Mouse (Mus musculus): ENCODE data around the gene Gse1. TPM values are rescaled to one million over a fixed set of nuclear protein-coding genes. Genes with fewer than 3 reads are reported as not detected.

Gse1 gene
- polyA plus RNA-seq, 1 experiment = 70.4 TPM

DNA sequence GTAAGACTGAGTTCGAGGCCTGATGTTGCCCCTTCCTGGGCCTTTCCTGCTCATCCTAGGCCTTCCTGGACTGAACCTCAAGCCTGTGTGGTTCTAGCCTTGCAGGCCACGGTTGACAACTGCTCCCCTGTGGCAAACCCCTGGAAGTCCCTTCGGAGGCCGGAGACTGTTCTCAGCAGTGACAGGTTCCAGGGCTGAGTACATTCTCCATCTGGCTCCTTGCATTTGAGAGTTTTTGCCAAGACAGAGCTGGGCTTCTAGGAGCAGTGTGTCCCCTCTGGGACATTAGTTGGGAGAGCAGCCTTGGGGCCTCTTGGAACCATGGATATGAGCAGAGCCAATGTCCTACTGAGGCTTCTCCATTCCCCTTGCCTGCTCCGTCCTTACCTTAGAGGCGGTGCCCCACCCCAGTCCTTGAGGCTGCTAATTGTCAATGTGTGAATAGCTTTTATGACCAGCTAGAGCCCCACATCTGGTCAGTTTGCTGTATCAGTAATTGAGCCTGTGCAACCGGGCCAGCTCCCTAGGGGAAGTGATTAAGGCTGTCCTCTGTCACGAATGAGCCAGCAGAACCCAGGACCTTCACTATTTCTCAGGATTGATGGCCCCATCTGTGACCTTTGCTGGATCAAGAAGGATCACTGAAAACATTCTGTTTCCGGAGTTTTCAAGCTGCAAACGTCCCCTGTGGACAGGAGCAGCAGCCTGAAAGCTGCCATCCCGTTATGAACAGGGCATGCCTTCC is 289.6 kb downstream of the Gse1 start:
- no peak for DNase-seq (ENCODE audit: low read depth)
- no peak for TF ChIP-seq POLR2A (IDR thresholded peaks at IDR 0.05; ENCODE audit: borderline replicate concordance, extremely low read depth, insufficient read depth, insufficient read length, poor library complexity, severe bottlenecking)
- no peak for TF ChIP-seq CTCF (IDR thresholded peaks at IDR 0.05; ENCODE audit: borderline replicate concordance, extremely low read depth, insufficient read depth, insufficient read length)

DNA sequence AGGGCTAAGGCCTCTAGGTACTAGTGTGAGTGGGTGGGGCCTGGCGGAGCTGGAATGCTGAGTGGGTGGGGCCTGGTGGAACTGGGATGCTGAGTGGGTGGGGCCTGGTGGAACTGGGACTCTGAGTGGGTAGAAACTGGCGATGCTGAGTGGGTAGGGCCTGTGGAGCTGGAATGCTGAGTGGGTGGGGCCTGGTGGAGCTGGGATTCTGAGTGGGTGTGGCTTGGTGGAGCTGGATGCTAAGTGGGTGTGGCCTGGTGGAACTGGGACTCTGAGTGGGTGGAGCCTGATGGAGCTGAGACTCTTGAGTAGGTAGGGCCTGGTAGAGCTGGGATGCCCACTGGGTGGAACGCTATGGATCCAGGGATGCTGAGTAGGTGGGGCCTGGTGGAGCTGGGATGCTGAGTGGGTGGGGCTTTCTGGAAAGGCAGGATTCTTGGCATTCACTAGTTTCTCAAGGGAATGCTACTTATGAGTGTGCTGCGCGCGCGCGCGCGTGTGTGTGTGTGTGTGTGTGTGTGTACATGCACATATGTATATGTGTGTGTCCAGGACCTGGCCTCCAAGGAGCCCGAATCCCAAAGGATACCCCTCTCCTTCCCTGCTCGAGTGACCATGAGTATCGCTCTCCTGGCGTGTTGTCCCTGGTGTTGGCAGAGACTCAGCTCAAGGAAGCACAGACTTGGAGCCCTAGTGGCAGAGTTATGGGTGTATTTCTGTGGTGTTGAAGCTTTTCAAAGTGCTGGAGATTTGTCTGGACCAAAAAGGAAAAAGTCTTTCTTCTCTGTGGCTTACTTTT is 290.7 kb downstream of the Gse1 start:
- no peak for DNase-seq (ENCODE audit: low read depth)
- no peak for TF ChIP-seq CTCF (IDR thresholded peaks at IDR 0.05; ENCODE audit: borderline replicate concordance, extremely low read depth, insufficient read depth, insufficient read length)
- no peak for TF ChIP-seq POLR2A (IDR thresholded peaks at IDR 0.05; ENCODE audit: borderline replicate concordance, extremely low read depth, insufficient read depth, insufficient read length, poor library complexity, severe bottlenecking)

DNA sequence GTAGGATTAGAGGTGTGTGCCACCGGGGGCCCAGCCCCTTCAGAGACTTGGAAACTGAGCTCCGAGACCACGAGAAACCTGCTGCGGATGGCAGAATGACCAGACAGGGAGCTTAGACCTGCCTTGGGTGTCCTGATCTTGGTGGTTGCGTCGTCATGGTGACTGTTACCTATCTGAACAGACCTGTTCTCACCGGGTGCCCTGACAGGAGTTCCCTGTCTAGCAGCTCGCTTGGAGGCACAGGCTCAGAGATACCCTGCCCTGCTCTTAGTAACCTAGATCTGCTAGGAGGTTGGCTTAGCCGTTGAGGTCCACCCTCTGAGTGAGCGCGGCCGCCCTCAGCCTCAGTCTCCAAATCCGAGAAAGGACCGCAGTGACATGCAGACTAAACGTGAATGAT is 292.0 kb downstream of the Gse1 start:
- no peak for DNase-seq (ENCODE audit: low read depth)
- TF ChIP-seq CTCF (IDR thresholded peaks at IDR 0.05; ENCODE audit: borderline replicate concordance, extremely low read depth, insufficient read depth, insufficient read length) = no peak
- no peak for TF ChIP-seq POLR2A (IDR thresholded peaks at IDR 0.05; ENCODE audit: borderline replicate concordance, extremely low read depth, insufficient read depth, insufficient read length, poor library complexity, severe bottlenecking)

DNA sequence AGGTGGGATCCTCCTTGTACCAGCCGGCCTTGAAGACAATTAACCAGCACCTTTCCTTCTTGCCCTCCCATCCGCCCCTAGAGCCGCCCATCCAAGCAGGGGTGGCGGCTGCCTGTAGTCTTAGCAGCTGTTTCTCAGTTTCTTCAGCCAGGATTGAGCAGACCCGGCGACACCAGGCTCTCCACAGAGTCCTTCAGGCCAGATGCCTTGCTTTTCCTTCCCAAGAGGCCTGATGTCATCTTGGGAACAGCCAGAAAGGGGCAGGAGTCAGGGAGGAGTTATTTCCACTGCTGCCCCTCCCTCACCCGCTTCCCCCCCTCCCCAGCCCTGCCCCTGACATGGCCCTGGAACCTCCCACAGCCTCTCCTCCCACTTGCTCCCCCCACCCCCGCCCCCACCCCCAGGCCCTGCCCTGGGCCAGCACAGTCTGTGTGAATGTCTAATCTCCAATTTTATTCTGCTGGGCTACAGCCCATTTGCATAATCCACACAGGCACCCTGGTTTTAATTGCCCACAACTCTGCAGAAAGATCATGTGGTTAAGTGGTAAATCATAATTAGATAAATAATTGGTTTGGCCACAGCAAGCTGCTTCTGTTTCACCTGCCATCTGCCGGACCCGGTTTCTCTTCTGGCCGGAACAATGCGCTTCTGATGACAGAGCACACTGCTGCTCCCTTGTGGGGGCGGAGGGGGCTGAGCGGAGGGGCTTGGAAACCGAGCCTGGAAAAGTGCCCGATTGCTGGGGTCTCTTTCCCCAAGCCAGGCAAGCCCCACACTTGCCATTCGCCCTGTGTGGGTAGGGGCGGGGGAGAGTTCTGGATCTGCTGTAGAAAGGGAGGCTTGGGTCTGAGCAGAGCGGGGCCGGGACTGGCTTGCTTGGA is 292.7 kb downstream of the Gse1 start:
- TF ChIP-seq POLR2A (IDR thresholded peaks at IDR 0.05; ENCODE audit: borderline replicate concordance, extremely low read depth, insufficient read depth, insufficient read length, poor library complexity, severe bottlenecking) (no peak), CTCF (IDR thresholded peaks at IDR 0.05; ENCODE audit: borderline replicate concordance, extremely low read depth, insufficient read depth, insufficient read length) (peak; percentile 51; the same call in 1 of the 2 replicates)
- peak; percentile 98 for DNase-seq (ENCODE audit: low read depth)

DNA sequence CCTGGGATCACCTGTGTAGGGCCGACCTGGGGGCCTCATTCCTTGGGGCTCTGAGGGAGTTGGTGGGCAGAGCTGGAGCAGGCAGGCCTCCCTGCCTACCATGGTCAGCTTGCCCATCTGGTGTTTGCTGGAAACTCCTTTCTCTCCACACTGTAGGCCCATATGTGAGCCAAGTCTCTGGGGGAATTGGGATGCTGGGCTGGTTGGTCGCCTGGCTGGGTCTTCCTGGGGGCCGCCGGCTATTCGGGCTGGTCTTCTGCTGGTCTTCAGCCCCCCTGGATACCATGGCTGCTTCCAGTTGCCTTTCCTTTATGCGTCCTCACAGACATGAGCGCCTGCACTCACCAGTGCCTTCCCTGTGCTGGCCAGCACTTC is 293.3 kb downstream of the Gse1 start:
- DNase-seq (ENCODE audit: low read depth) = no peak
- no peak for TF ChIP-seq POLR2A (IDR thresholded peaks at IDR 0.05; ENCODE audit: borderline replicate concordance, extremely low read depth, insufficient read depth, insufficient read length, poor library complexity, severe bottlenecking)
- no peak for TF ChIP-seq CTCF (IDR thresholded peaks at IDR 0.05; ENCODE audit: borderline replicate concordance, extremely low read depth, insufficient read depth, insufficient read length)

DNA sequence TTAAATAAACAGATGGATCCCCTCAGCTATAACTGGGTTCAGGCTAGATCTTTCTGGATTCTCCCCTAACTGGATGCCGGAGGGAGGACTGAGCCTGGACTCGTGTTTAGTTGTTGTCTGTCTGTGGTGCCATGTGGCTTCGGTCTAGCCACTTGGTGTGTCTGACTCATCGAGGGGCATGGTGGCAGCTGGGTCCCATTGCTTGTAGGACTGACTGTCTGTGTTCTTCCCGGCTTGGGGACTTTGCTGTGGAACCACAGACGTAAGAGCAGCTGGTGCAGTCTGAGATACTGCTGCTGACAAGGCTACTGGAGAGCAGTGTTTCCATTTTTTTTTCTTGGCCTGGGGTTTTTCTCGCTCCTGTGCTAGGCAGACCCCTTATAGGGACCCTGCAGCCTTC is 295.4 kb downstream of the Gse1 start:
- TF ChIP-seq CTCF (IDR thresholded peaks at IDR 0.05; ENCODE audit: borderline replicate concordance, extremely low read depth, insufficient read depth, insufficient read length) (no peak), POLR2A (IDR thresholded peaks at IDR 0.05; ENCODE audit: borderline replicate concordance, extremely low read depth, insufficient read depth, insufficient read length, poor library complexity, severe bottlenecking) (no peak)
- DNase-seq (ENCODE audit: low read depth) = peak; percentile 76

DNA sequence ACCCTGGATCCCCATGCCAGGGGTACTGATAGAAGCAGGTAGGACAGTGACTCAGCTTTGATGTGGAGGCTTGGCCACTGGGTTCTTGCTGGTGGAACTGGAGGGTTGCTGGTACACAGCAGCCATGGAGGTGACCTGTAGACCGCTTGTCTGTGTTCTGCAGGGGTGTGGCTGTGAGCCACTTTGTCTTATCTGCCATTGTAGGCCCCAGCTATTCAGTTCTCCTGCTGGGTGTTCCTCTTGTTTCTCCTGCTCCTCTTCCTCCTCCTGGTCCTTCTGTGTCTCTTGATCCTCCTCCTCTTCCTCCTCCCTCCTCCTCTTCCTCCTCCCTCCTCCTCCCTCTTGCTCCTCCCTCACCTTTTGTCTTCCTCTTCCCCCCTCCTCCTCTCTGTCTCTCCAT is 296.9 kb downstream of the Gse1 start:
- DNase-seq (ENCODE audit: low read depth) = no peak
- TF ChIP-seq POLR2A (IDR thresholded peaks at IDR 0.05; ENCODE audit: borderline replicate concordance, extremely low read depth, insufficient read depth, insufficient read length, poor library complexity, severe bottlenecking) (no peak), CTCF (IDR thresholded peaks at IDR 0.05; ENCODE audit: borderline replicate concordance, extremely low read depth, insufficient read depth, insufficient read length) (no peak)

DNA sequence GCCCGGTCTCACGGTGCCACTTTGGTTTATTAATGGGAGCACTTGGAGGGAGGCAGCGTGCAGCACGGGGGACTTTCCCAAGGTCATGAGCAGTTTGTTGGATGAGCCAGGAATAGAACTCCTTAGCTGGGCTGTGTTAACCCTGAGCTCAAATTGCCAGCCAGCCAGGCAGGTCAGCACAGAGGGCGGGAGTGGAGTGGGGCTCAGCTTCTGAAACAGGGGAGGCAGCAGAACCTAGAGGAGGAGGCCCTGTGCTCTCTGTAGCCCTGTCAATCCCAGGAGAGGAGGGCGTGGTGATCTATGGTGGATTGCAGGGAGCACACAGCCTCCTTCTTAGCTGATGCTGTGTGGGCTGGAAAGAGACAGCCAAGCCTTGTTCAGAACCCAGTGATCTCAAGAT is 297.6 kb downstream of the Gse1 start:
- TF ChIP-seq POLR2A (IDR thresholded peaks at IDR 0.05; ENCODE audit: borderline replicate concordance, extremely low read depth, insufficient read depth, insufficient read length, poor library complexity, severe bottlenecking) = no peak
- TF ChIP-seq CTCF (IDR thresholded peaks at IDR 0.05; ENCODE audit: borderline replicate concordance, extremely low read depth, insufficient read depth, insufficient read length) = no peak
- no peak for DNase-seq (ENCODE audit: low read depth)

DNA sequence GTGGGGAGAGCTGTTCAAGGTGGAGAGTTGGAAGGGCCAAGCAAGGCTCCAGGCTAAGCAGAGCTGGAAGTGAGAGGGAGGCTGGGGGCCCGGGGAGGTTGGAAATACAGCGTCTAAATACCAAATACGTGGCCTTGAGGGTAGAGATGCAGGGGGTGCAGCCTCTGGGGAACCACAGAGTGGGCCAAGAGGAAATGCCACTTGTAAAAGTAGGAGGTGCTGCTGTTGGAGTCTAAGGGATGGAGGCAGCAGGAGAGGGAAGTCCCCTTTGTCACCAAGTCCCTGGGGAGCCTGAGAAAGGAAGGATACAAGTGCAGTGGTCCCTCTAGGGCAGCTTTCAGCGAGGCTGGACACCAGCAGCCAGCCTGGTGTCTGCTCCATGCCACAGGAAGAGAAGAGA is 298.3 kb downstream of the Gse1 start:
- DNase-seq (ENCODE audit: low read depth) = no peak
- TF ChIP-seq CTCF (IDR thresholded peaks at IDR 0.05; ENCODE audit: borderline replicate concordance, extremely low read depth, insufficient read depth, insufficient read length) = no peak
- no peak for TF ChIP-seq POLR2A (IDR thresholded peaks at IDR 0.05; ENCODE audit: borderline replicate concordance, extremely low read depth, insufficient read depth, insufficient read length, poor library complexity, severe bottlenecking)

DNA sequence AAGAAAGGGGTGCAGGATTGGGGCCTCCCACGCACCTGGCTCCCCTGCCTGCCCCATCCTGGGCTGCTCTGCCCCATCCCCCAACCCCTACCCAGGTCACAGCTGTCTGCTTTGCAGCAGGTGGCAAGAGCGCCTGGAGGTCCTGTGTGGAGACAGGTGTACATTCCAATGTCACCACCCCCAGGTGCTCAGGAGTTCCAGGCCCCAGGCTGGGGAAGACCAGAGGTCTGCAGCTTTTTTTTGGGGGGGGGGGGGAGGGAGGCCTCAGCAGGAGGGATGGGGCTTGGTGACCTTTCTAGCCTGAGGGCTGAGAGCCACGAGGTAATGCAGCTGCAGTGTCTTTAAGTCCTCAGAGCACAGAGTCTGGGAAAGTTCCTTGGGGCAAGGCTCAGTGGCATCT is 300.1 kb downstream of the Gse1 start:
- TF ChIP-seq CTCF (IDR thresholded peaks at IDR 0.05; ENCODE audit: borderline replicate concordance, extremely low read depth, insufficient read depth, insufficient read length) = no peak
- TF ChIP-seq POLR2A (IDR thresholded peaks at IDR 0.05; ENCODE audit: borderline replicate concordance, extremely low read depth, insufficient read depth, insufficient read length, poor library complexity, severe bottlenecking) = no peak

DNA sequence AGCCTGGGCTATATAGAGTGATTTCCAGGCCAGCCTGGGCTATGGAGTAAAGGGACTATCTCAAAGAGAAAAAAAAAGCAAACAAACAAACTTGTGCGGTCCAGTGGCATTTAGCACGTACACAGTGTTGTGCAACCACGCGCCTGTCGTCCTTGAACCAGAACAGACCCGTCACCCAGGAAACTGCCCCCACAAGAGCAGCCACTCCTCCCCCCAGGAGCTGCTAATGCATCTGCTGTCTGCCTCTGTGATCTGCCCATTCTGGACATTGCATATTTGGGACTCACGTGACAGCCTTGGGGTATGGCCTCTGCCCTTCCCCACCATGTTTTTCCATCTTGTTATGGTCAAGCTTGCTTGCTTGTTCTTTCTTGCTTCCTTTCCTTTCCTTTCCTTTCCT is 301.0 kb downstream of the Gse1 start:
- DNase-seq (ENCODE audit: low read depth) = no peak
- no peak for TF ChIP-seq CTCF (IDR thresholded peaks at IDR 0.05; ENCODE audit: borderline replicate concordance, extremely low read depth, insufficient read depth, insufficient read length)
- no peak for TF ChIP-seq POLR2A (IDR thresholded peaks at IDR 0.05; ENCODE audit: borderline replicate concordance, extremely low read depth, insufficient read depth, insufficient read length, poor library complexity, severe bottlenecking)

More for the DNA sequence above, 300.1 kb downstream of the Gse1 start:
- DNase-seq (ENCODE audit: low read depth) = no peak

Data from brain, embryonic 14.5 days (tissue).